Mouse (Mus musculus) ES-E14 (cell line): ENCODE measurements at regions not wholly inside any gene's neighbourhood (a gene's known extent, or its start where the extent isn't known, plus 50 kb on each side); places are given as distances from the start of the nearest gene placed in this dataset.

Experiments
- CHD2 ChIP-seq: IDR thresholded peaks from 2 replicates; pipeline ENCODE4 v1.6.1; 2014; ENCODE audit warnings: mild to moderate bottlenecking, low read depth, low read length, inconsistent platforms
- MAFK ChIP-seq: IDR thresholded peaks from 2 replicates; pipeline ENCODE4 v1.6.1; 2014; ENCODE audit warnings: mild to moderate bottlenecking, low read depth, low read length, inconsistent platforms; ENCODE audit not compliant: insufficient read depth

DNA sequence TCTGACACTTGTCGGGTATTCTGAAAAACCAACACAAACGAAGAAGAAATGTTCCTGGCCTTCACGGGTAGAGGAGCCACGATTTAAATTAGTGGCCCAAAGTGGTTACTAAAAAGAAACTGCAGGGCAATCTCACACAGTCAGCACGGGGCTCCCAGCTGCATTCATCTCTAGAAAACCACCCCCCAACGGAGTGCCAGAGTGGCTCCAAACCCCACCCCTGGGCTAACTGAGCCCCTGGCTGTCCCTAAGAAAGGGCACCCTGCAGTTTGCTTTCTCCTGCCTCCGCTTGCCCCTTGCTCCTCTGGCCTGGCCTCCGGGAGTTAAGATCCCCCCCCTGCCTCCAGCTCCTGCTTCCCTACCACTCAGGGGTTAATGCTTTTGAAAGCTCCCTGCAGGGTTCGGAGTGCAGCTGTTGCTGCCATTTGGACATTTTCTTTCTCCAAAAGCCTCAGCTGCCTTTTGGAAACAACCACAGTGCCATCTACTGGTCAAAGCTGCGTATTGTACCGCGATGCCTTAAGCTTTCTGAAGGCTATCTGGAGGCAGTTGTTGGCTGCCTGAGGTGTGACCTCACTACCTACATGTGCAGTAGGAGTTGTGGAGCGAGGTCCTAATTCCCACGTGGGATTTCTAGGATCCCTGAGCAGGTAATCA is 92.9 kb upstream of the Castor2 start:
- TF ChIP-seq MAFK, result no peak
- TF ChIP-seq CHD2, result no peak
